Mouse (Mus musculus) small intestine, adult 2 months (tissue): ENCODE data around the gene Susd6. TPM values are rescaled to one million over a fixed set of nuclear protein-coding genes. Genes with fewer than 3 reads are reported as not detected.

Source experiments
- H3K27ac ChIP-seq: fragments of 200-500 bp; 2 replicates; pipeline ENCODE4 v1.5.1; 2012; ENCODE audit warnings: low read depth, low read length, control low read depth, inconsistent platforms; ENCODE audit not compliant: insufficient read depth
- H3K27me3 ChIP-seq: fragments of 200-500 bp; 2 replicates; pipeline ENCODE4 v1.6.1; 2012; ENCODE audit warnings: mild to moderate bottlenecking, moderate library complexity, low read length, inconsistent platforms; ENCODE audit not compliant: control insufficient read depth, insufficient read depth
- H3K36me3 ChIP-seq: fragments of 200-500 bp; 2 replicates; pipeline ENCODE4 v1.6.1; 2012; ENCODE audit warnings: mild to moderate bottlenecking, low read length, control low read depth, inconsistent platforms; ENCODE audit not compliant: control insufficient read depth, insufficient read depth
- H3K4me1 ChIP-seq: fragments of 200-500 bp; 2 replicates; pipeline ENCODE4 v1.6.1; 2012; ENCODE audit warnings: low read length, inconsistent platforms, mixed read lengths; ENCODE audit not compliant: control insufficient read depth, insufficient read depth, insufficient read length
- H3K4me3 ChIP-seq: fragments of 200-500 bp; 2 replicates; pipeline ENCODE4 v1.5.1; 2012; ENCODE audit warnings: low read depth, mild to moderate bottlenecking, control low read depth, inconsistent platforms, low read length, moderate library complexity
- CTCF ChIP-seq: fragments of 200-500 bp; IDR thresholded peaks from 2 replicates; pipeline ENCODE4 v1.5.1; 2012; ENCODE audit warnings: low read depth, mild to moderate bottlenecking, control low read depth, inconsistent platforms, low read length, moderate library complexity, mixed read lengths; ENCODE audit not compliant: insufficient replicate concordance, insufficient read length; ENCODE audit errors: extremely low read depth
- POLR2A ChIP-seq: fragments of 200-500 bp; IDR thresholded peaks from 2 replicates; pipeline ENCODE4 v1.6.1; 2012; ENCODE audit warnings: low read depth, mild to moderate bottlenecking, control low read depth, inconsistent platforms, low read length, moderate library complexity
- WGBS: fragments of 180-500 bp; shearing (Covaris S2); methylation state at CpG from one replicate; pipeline ENCODE4 v1.1.7; 2018; 5-methylcytosine and 5-hydroxymethylcytosine counted together
- polyA plus RNA-seq: library from polyadenylated mRNA; depleted of rRNA; stranded (reverse); fragments of >200 nt; gene quantifications from 2 replicates; pipeline ENCODE4 v1.2.3, GENCODE M21; 2012

Gene Susd6
- polyA plus RNA-seq, 1 experiment, result 54.9 TPM

GRCm38 (mm10) chr12:80759387-80759712, 31.0 kb upstream of the Susd6 start:
- 15% methylated on average over 13 of the region's 13 CpGs for WGBS
- H3K27ac ChIP-seq, result no peak overlapping the region
- no peaks in the 10 kb centered on the region for H3K36me3 ChIP-seq
- peaks cover 21% of the 10 kb centered on the region for H3K4me1 ChIP-seq
- TF ChIP-seq POLR2A (no peak), CTCF (no peak)
- peak overlapping the region; percentile 62 for H3K4me3 ChIP-seq
- H3K27me3 ChIP-seq, result peaks cover 30% of the 10 kb centered on the region

GRCm38 (mm10) chr12:80759713-80760395, 30.5 kb upstream of the Susd6 start:
- 13% methylated on average over 22 of the region's 22 CpGs for WGBS

GRCm38 (mm10) chr12:80760396-80760801, 29.9 kb upstream of the Susd6 start, which contains the start of gene Ccdc177:
Gene Ccdc177, minus strand, starts transcription at chr12:80760687.
- Histone ChIP-seq H3K36me3 (no peaks in the 10 kb centered on the region), H3K27ac (no peak within 1 kb of the TSS), H3K4me3 (peak within 1 kb of the TSS; percentile 1), H3K27me3 (peaks cover 30% of the 10 kb centered on the region), H3K4me1 (peaks cover 21% of the 10 kb centered on the region)
- TF ChIP-seq POLR2A (no peak), CTCF (peak; percentile 96; the same call in 1 of the 2 replicates)
- WGBS, result 1% methylated on average over 24 of the region's 24 CpGs

More at GRCm38 (mm10) chr12:80759713-80760395, 30.5 kb upstream of the Susd6 start:
- peaks cover 30% of the 10 kb centered on the region for H3K27me3 ChIP-seq
- H3K4me1 ChIP-seq, result peaks cover 21% of the 10 kb centered on the region
- no peaks in the 10 kb centered on the region for H3K36me3 ChIP-seq
- TF ChIP-seq POLR2A (no peak), CTCF (no peak)
- H3K27ac ChIP-seq, result no peak overlapping the region
- peak overlapping the region; percentile 1 for H3K4me3 ChIP-seq

- Histone ChIP-seq H3K27ac (no peak overlapping the region), H3K4me3 (no peak overlapping the region), H3K4me1 (peaks cover 14% of the 10 kb centered on the region), H3K27me3 (peaks cover 20% of the 10 kb centered on the region), H3K36me3 (no peaks in the 10 kb centered on the region)
- TF ChIP-seq CTCF (no peak), POLR2A (no peak)
- 50% methylated on average over 5 of the region's 5 CpGs for WGBS
These were observed 27.3 kb upstream of the Susd6 start for GRCm38 (mm10) chr12:80762982-80763381.

- TF ChIP-seq CTCF (no peak), POLR2A (no peak)
- Histone ChIP-seq H3K4me1 (peaks cover 5% of the 10 kb centered on the region), H3K4me3 (no peak overlapping the region), H3K27ac (peak overlapping the region; percentile 35; the same call in 1 of the 2 replicates), H3K27me3 (peaks cover 14% of the 10 kb centered on the region), H3K36me3 (no peaks in the 10 kb centered on the region)
- WGBS, result 17% methylated on average over 4 of the region's 4 CpGs
These were observed 26.2 kb upstream of the Susd6 start for GRCm38 (mm10) chr12:80764116-80764515.

- 18% methylated on average over 11 of the region's 11 CpGs for WGBS
- H3K4me3 ChIP-seq, result no peak overlapping the region
- no peaks in the 10 kb centered on the region for H3K27me3 ChIP-seq
- TF ChIP-seq POLR2A (no peak), CTCF (peak; percentile 98)
- no peaks in the 10 kb centered on the region for H3K36me3 ChIP-seq
- peaks cover 6% of the 10 kb centered on the region; the same call in 1 of the 2 replicates for H3K4me1 ChIP-seq
- no peak overlapping the region for H3K27ac ChIP-seq
These were observed 20.6 kb upstream of the Susd6 start for GRCm38 (mm10) chr12:80769697-80770096.

GRCm38 (mm10) chr12:80774786-80775185, 15.5 kb upstream of the Susd6 start:
- no peaks in the 10 kb centered on the region for H3K36me3 ChIP-seq
- peaks cover 9% of the 10 kb centered on the region; the same call in 1 of the 2 replicates for H3K4me1 ChIP-seq
- TF ChIP-seq CTCF (no peak), POLR2A (no peak)
- no peaks in the 10 kb centered on the region for H3K27me3 ChIP-seq
- no peak overlapping the region for H3K27ac ChIP-seq
- no peak overlapping the region for H3K4me3 ChIP-seq
- 79% methylated on average over 7 of the region's 7 CpGs for WGBS
